Mouse (Mus musculus): ENCODE measurements at regions not wholly inside any gene's neighbourhood (a gene's known extent, or its start where the extent isn't known, plus 50 kb on each side); places are given as distances from the start of the nearest gene placed in this dataset.

- no peak for DNase-seq (ENCODE audit: low spot score)
Measured at GRCm38 (mm10) chr10:15592161-15592560, 874.1 kb upstream of the Gje1 start.

GRCm38 (mm10) chr10:15586081-15586480, 868.1 kb upstream of the Gje1 start:
- no peak for DNase-seq (ENCODE audit: low spot score)

GRCm38 (mm10) chr10:15564119-15564518, 846.1 kb upstream of the Gje1 start:
- no peak for DNase-seq (ENCODE audit: low spot score)

GRCm38 (mm10) chr10:15553407-15554064, 835.5 kb upstream of the Gje1 start:
- no peak for DNase-seq (ENCODE audit: low spot score)

GRCm38 (mm10) chr10:15541797-15542350, 823.9 kb upstream of the Gje1 start:
- no peak for DNase-seq (ENCODE audit: low spot score)

GRCm38 (mm10) chr10:15540780-15541426, 822.9 kb upstream of the Gje1 start:
- DNase-seq (ENCODE audit: low spot score), result no peak

- DNase-seq (ENCODE audit: low spot score), result peak; percentile 12
Measured at GRCm38 (mm10) chr10:15536053-15536452, 818.0 kb upstream of the Gje1 start.

- DNase-seq (ENCODE audit: low spot score), result no peak
Measured at GRCm38 (mm10) chr10:15487367-15487766, 769.4 kb upstream of the Gje1 start.

GRCm38 (mm10) chr10:15443281-15443680, 725.3 kb upstream of the Gje1 start:
- no peak for DNase-seq (ENCODE audit: low spot score)

GRCm38 (mm10) chr10:15441216-15441615, 723.2 kb upstream of the Gje1 start:
- no peak for DNase-seq (ENCODE audit: low spot score)

- no peak for DNase-seq (ENCODE audit: low spot score)
Measured at GRCm38 (mm10) chr10:15426746-15427145, 708.7 kb upstream of the Gje1 start.

GRCm38 (mm10) chr10:15406211-15406610, 688.2 kb upstream of the Gje1 start:
- no peak for DNase-seq (ENCODE audit: low spot score)

- DNase-seq (ENCODE audit: low spot score), result no peak
Measured at GRCm38 (mm10) chr10:15405706-15406105, 687.7 kb upstream of the Gje1 start.

- no peak for DNase-seq (ENCODE audit: low spot score)
Measured at GRCm38 (mm10) chr10:15399964-15400363, 682.0 kb upstream of the Gje1 start.

- no peak for DNase-seq (ENCODE audit: low spot score)
Measured at GRCm38 (mm10) chr10:15397114-15397513, 679.1 kb upstream of the Gje1 start.

- DNase-seq (ENCODE audit: low spot score), result no peak
Measured at GRCm38 (mm10) chr10:15395295-15395694, 677.3 kb upstream of the Gje1 start.

GRCm38 (mm10) chr10:15392027-15392816, 674.2 kb upstream of the Gje1 start:
- DNase-seq (ENCODE audit: low spot score), result peak; percentile 43

- DNase-seq (ENCODE audit: low spot score), result no peak
Measured at GRCm38 (mm10) chr10:15373571-15373970, 655.6 kb upstream of the Gje1 start.
